Mouse (Mus musculus): Measurements from ENCODE around the gene Opa3. TPM values are rescaled to one million over a fixed set of nuclear protein-coding genes. Genes with fewer than 3 reads are reported as not detected.

Opa3 gene
- polyA plus RNA-seq, 1 experiment from 2014 or later = 20.7 TPM

- no peaks in the 10 kb centered on the region for H3K9me3 ChIP-seq (ENCODE audit: control insufficient read depth, low read length)
- H3K36me3 ChIP-seq (ENCODE audit: control insufficient read depth, insufficient read depth, low read length) = peaks cover 17% of the 10 kb centered on the region; the same call in 1 of the 2 replicates
- no peak overlapping the region for H3K4me2 ChIP-seq (replicated peaks; ENCODE audit: low read depth)
- ATAC-seq (ENCODE audit: low FRiP score, low TSS enrichment) (no peak), DNase-seq (ENCODE audit: low spot score) (no peak)
- no peak overlapping the region for H3K9ac ChIP-seq (ENCODE audit: low read length)
- no peak overlapping the region for H3K27ac ChIP-seq (replicated peaks)
- 61% methylated on average over 5 of the region's 5 CpGs for WGBS
- no peaks in the 10 kb centered on the region for H3K4me1 ChIP-seq (replicated peaks; ENCODE audit: control insufficient read depth, insufficient read depth)
- H3K4me3 ChIP-seq (ENCODE audit: low read depth, low read length) = no peak overlapping the region
- H3K27me3 ChIP-seq (ENCODE audit: control insufficient read depth, insufficient read depth, low read length) = no peaks in the 10 kb centered on the region
- no peak for TF ChIP-seq EP300 (optimal IDR thresholded peaks at IDR 0.05)
- TF ChIP-seq CTCF (IDR thresholded peaks at IDR 0.05; ENCODE audit: low read depth) = no peak
Measured at GRCm38 (mm10) chr7:19253437-19253836, 25.3 kb downstream of the Opa3 start.

DNA sequence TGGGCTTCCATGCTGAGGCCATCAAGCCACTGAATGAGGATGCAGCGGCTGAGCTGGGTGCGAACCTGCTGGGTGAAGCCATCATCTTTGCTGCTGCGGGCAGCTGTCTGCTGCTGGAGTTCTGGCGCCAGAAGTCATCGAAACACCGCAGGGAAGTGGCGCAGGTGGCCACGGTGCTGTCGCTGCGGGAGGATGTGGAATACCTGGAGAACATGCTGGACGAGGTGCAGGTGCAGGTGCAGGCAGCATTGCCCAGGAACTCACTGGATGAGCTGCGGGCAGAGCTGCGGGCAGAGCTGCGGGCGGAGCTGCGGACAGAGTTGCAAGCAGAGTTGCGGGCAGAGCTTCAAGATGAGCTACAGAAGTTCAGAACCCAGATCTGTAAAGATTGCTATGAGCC lies 27.3 kb downstream of the Opa3 start:
- H3K9ac ChIP-seq (ENCODE audit: low read length) = no peak overlapping the region
- TF ChIP-seq CTCF (IDR thresholded peaks at IDR 0.05; ENCODE audit: low read depth) (no peak), EP300 (optimal IDR thresholded peaks at IDR 0.05) (no peak)
- no peak for DNase-seq (ENCODE audit: low spot score)
- peaks cover 25% of the 10 kb centered on the region; the same call in 1 of the 2 replicates for H3K36me3 ChIP-seq (ENCODE audit: control insufficient read depth, insufficient read depth, low read length)
- no peaks in the 10 kb centered on the region for H3K27me3 ChIP-seq (ENCODE audit: control insufficient read depth, insufficient read depth, low read length)
- no peaks in the 10 kb centered on the region for H3K4me1 ChIP-seq (replicated peaks; ENCODE audit: control insufficient read depth, insufficient read depth)
- H3K4me3 ChIP-seq (ENCODE audit: low read depth, low read length) = no peak overlapping the region
- 81% methylated on average over 17 of the region's 17 CpGs for WGBS
- ATAC-seq (ENCODE audit: low FRiP score, low TSS enrichment) = no peak
- no peak overlapping the region for H3K4me2 ChIP-seq (replicated peaks; ENCODE audit: low read depth)
- H3K27ac ChIP-seq (replicated peaks) = no peak overlapping the region
- no peaks in the 10 kb centered on the region for H3K9me3 ChIP-seq (ENCODE audit: control insufficient read depth, low read length)

- TF ChIP-seq EP300 (optimal IDR thresholded peaks at IDR 0.05) = no peak
- TF ChIP-seq CTCF (IDR thresholded peaks at IDR 0.05; ENCODE audit: low read depth) = no peak
- DNase-seq (ENCODE audit: low spot score) (no peak), ATAC-seq (ENCODE audit: low FRiP score, low TSS enrichment) (no peak)
- Histone ChIP-seq H3K27me3 (ENCODE audit: control insufficient read depth, insufficient read depth, low read length) (no peaks in the 10 kb centered on the region), H3K4me3 (ENCODE audit: low read depth, low read length) (no peak overlapping the region), H3K4me2 (replicated peaks; ENCODE audit: low read depth) (no peak overlapping the region), H3K9ac (ENCODE audit: low read length) (no peak overlapping the region), H3K27ac (replicated peaks) (no peak overlapping the region), H3K36me3 (ENCODE audit: control insufficient read depth, insufficient read depth, low read length) (peaks cover 31% of the 10 kb centered on the region), H3K9me3 (ENCODE audit: control insufficient read depth, low read length) (no peaks in the 10 kb centered on the region), H3K4me1 (replicated peaks; ENCODE audit: control insufficient read depth, insufficient read depth) (no peaks in the 10 kb centered on the region)
- WGBS = 75% methylated on average over 7 of the region's 7 CpGs
Measured at GRCm38 (mm10) chr7:19256567-19256966, 28.4 kb downstream of the Opa3 start.

- Histone ChIP-seq H3K4me1 (replicated peaks; ENCODE audit: control insufficient read depth, insufficient read depth) (no peaks in the 10 kb centered on the region), H3K9me3 (ENCODE audit: control insufficient read depth, low read length) (no peaks in the 10 kb centered on the region), H3K4me3 (ENCODE audit: low read depth, low read length) (no peak overlapping the region), H3K27ac (replicated peaks) (peak overlapping the region; percentile 63; the same call in 1 of the 2 replicates), H3K27me3 (ENCODE audit: control insufficient read depth, insufficient read depth, low read length) (no peaks in the 10 kb centered on the region), H3K4me2 (replicated peaks; ENCODE audit: low read depth) (no peak overlapping the region), H3K36me3 (ENCODE audit: control insufficient read depth, insufficient read depth, low read length) (peaks cover 31% of the 10 kb centered on the region), H3K9ac (ENCODE audit: low read length) (no peak overlapping the region)
- DNase-seq (ENCODE audit: low spot score) (peak; percentile 90), ATAC-seq (ENCODE audit: low FRiP score, low TSS enrichment) (peak; percentile 85)
- WGBS = 33% methylated on average over 11 of the region's 11 CpGs
- TF ChIP-seq EP300 (optimal IDR thresholded peaks at IDR 0.05) (peak; percentile 36), CTCF (IDR thresholded peaks at IDR 0.05; ENCODE audit: low read depth) (no peak)
Measured at GRCm38 (mm10) chr7:19257390-19258022, 29.4 kb downstream of the Opa3 start.

DNA sequence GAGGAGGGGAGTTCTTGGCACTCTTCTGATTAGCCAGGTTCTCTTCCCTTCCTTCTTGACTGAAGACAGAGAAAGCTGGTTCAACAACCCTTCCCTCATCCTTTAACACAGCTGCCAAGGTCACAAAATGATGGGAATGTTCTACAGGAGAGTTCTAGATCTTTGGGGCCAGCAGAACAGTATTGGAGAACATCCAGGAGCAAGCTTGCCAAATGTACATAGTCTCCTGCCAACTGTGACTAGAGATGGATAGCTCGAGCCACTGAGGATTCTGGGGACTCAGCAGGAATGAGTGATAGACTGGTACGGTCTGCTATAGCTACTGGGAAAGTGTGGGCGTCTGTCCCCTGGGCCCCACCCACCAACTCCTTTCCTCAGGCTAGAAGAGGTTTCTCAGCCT lies 30.2 kb downstream of the Opa3 start:
- Histone ChIP-seq H3K27ac (replicated peaks) (peak overlapping the region; percentile 30; the same call in 1 of the 2 replicates), H3K4me2 (replicated peaks; ENCODE audit: low read depth) (no peak overlapping the region), H3K4me3 (ENCODE audit: low read depth, low read length) (no peak overlapping the region), H3K36me3 (ENCODE audit: control insufficient read depth, insufficient read depth, low read length) (peaks cover 31% of the 10 kb centered on the region), H3K27me3 (ENCODE audit: control insufficient read depth, insufficient read depth, low read length) (no peaks in the 10 kb centered on the region), H3K9me3 (ENCODE audit: control insufficient read depth, low read length) (no peaks in the 10 kb centered on the region), H3K4me1 (replicated peaks; ENCODE audit: control insufficient read depth, insufficient read depth) (no peaks in the 10 kb centered on the region), H3K9ac (ENCODE audit: low read length) (no peak overlapping the region)
- ATAC-seq (ENCODE audit: low FRiP score, low TSS enrichment) (no peak), DNase-seq (ENCODE audit: low spot score) (no peak)
- 50% methylated on average over 3 of the region's 3 CpGs for WGBS
- TF ChIP-seq EP300 (optimal IDR thresholded peaks at IDR 0.05) (no peak), CTCF (IDR thresholded peaks at IDR 0.05; ENCODE audit: low read depth) (no peak)

DNA sequence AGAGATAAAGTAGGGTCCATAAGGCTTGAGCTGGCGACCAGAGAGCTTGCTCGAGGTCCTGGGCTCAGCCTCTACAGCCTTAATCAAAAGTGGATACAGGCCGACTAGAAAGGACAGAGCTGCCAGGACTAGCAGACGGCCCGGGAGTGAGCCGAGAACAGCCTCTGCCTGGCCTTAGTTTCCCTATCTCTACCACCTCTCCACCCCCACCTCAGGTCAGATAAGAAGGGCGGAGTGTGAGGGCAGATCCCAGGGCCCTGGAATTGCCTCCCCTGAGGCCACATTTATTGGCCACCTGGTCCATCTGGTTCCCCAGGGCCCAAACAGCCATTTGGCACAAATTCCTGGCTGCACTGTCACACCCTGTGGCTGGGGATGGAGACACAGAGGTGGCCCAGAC lies 37.0 kb downstream of the Opa3 start:
- Histone ChIP-seq H3K36me3 (ENCODE audit: control insufficient read depth, insufficient read depth, low read length) (peaks cover 11% of the 10 kb centered on the region; the same call in 1 of the 2 replicates), H3K4me1 (replicated peaks; ENCODE audit: control insufficient read depth, insufficient read depth) (0 out of 2 replicates have a peak, but pooled peaks cover 4% of the 10 kb centered on the region), H3K4me3 (ENCODE audit: low read depth, low read length) (no peak overlapping the region), H3K27ac (replicated peaks) (peak overlapping the region; percentile 1; the same call in 1 of the 2 replicates), H3K9ac (ENCODE audit: low read length) (no peak overlapping the region), H3K27me3 (ENCODE audit: control insufficient read depth, insufficient read depth, low read length) (no peaks in the 10 kb centered on the region), H3K4me2 (replicated peaks; ENCODE audit: low read depth) (no peak overlapping the region), H3K9me3 (ENCODE audit: control insufficient read depth, low read length) (no peaks in the 10 kb centered on the region)
- TF ChIP-seq EP300 (optimal IDR thresholded peaks at IDR 0.05) (no peak), CTCF (IDR thresholded peaks at IDR 0.05; ENCODE audit: low read depth) (no peak)
- WGBS = 48% methylated on average over 7 of the region's 7 CpGs
- DNase-seq (ENCODE audit: low spot score) (no peak), ATAC-seq (ENCODE audit: low FRiP score, low TSS enrichment) (no peak)
